ENCODE assay signal across 8 mouse cellular contexts in genomic region chr7:69490566-69491466, GRCm38 (mm10).
A peak's percentile ranks its signal among the peaks of the same experiment; 100 is the strongest.
DNase-seq lines count a peak whose midpoint lies in the region; ATAC-seq and TF ChIP-seq lines count a peak whose summit lies in the region.

No protein-coding gene starts in this region.

- H3K27ac ChIP-seq in ES-E14 (ENCODE audit: insufficient read depth, low read depth, low read length, poor library complexity, severe bottlenecking) = no peak overlapping the region
- no peak overlapping the region for H3K27ac ChIP-seq in forebrain, embryonic 13.5 days
- H3K27ac ChIP-seq in hindbrain, embryonic 12.5 days = no peak overlapping the region
- no peak overlapping the region for H3K27ac ChIP-seq in lung, postnatal 0 days (ENCODE audit: low read length)

- DNase-seq in ES-E14 (ENCODE audit: low read depth, low spot score) = peak; percentile 40
- DNase-seq in c-Kit-positive CD71-negative TER-119-negative erythroid progenitor cells, embryonic 14.5 days (ENCODE audit: low read depth) = peak; percentile 9
- DNase-seq in layer of hippocampus, adult 9-10 months (ENCODE audit: low spot score) = peak; percentile 46
- DNase-seq in lung, postnatal 0 days (ENCODE audit: low spot score) = peak; percentile 78
- peak; percentile 90 for DNase-seq in retina, embryonic 14.5 days (ENCODE audit: low spot score)

- ATAC-seq in forebrain, embryonic 13.5 days = peak; percentile 93
- peak; percentile 94 for ATAC-seq in hindbrain, embryonic 12.5 days (ENCODE audit: low FRiP score)
- peak; percentile 62 for ATAC-seq in lung, postnatal 0 days
- no peak for ATAC-seq in monocyte, adult 5-6 weeks (replicated peaks; ENCODE audit: insufficient number of reproducible peaks, low FRiP score, low TSS enrichment, poor library complexity, severe bottlenecking)

- TF ChIP-seq CTCF in lung, postnatal 0 days (IDR thresholded peaks at IDR 0.05) = peak; percentile 96

- in situ Hi-C loops in ES-E14 (cut with MboI; ENCODE audit: low sequenced_read_pairs in 2 of 2, unreplicated experiment in 2 of 2) = loop anchor here (25.0 kb wide), 2 partner anchors 771 to 796 kb away; no protein-coding TSS in a partner anchor

- H3K36me3 ChIP-seq in ES-E14 (ENCODE audit: control insufficient read depth, insufficient read depth, low read length, poor library complexity, severe bottlenecking) = no peaks in the 10 kb centered on the region
- H3K36me3 ChIP-seq in forebrain, embryonic 13.5 days (ENCODE audit: poor library complexity, severe bottlenecking) = no peaks in the 10 kb centered on the region
- no peaks in the 10 kb centered on the region for H3K36me3 ChIP-seq in hindbrain, embryonic 12.5 days
- no peaks in the 10 kb centered on the region for H3K36me3 ChIP-seq in lung, postnatal 0 days (ENCODE audit: insufficient read depth, low read length)

- TF ChIP-seq EP300 in lung, postnatal 0 days (IDR thresholded peaks at IDR 0.05) = no peak

- H3K4me2 ChIP-seq in forebrain, embryonic 13.5 days = peak overlapping the region; percentile 16; the same call in 1 of the 2 replicates
- H3K4me2 ChIP-seq in hindbrain, embryonic 12.5 days (replicated peaks) = no peak overlapping the region; the same call in 1 of the 2 replicates
- H3K4me2 ChIP-seq in lung, postnatal 0 days (replicated peaks; ENCODE audit: low read depth, low read length) = no peak overlapping the region

- H3K4me1 ChIP-seq in ES-E14 (ENCODE audit: control insufficient read depth in 2 of 2, insufficient read depth in 2 of 2, low read length in 2 of 2, poor library complexity in 1 of 2) = no peaks in the 10 kb centered on the region
- 0 out of 2 replicates have a peak, but pooled peaks cover 4% of the 10 kb centered on the region for H3K4me1 ChIP-seq in forebrain, embryonic 13.5 days
- H3K4me1 ChIP-seq in hindbrain, embryonic 12.5 days = peaks cover 4% of the 10 kb centered on the region; the same call in 1 of the 2 replicates
- no peaks in the 10 kb centered on the region for H3K4me1 ChIP-seq in lung, postnatal 0 days (ENCODE audit: insufficient read depth, low read depth, low read length)

- no peaks in the 10 kb centered on the region for H3K9me3 ChIP-seq in ES-E14 (ENCODE audit: control insufficient read depth, insufficient read depth, low read depth, low read length)
- H3K9me3 ChIP-seq in forebrain, embryonic 13.5 days (replicated peaks) = no peaks in the 10 kb centered on the region
- H3K9me3 ChIP-seq in hindbrain, embryonic 12.5 days (replicated peaks) = no peaks in the 10 kb centered on the region
- H3K9me3 ChIP-seq in lung, postnatal 0 days (ENCODE audit: low read length) = no peaks in the 10 kb centered on the region

- WGBS in forebrain, embryonic 13.5 days = 35% methylated on average over 16 of the region's 16 CpGs
- 34% methylated on average over 16 of the region's 16 CpGs for WGBS in hindbrain, embryonic 12.5 days
- 40% methylated on average over 16 of the region's 16 CpGs for WGBS in lung, postnatal 0 days

- no peak overlapping the region for H3K9ac ChIP-seq in ES-E14 (ENCODE audit: insufficient read depth, low read depth, low read length, poor library complexity, severe bottlenecking)
- no peak overlapping the region for H3K9ac ChIP-seq in forebrain, embryonic 13.5 days
- no peak overlapping the region for H3K9ac ChIP-seq in hindbrain, embryonic 12.5 days
- no peak overlapping the region for H3K9ac ChIP-seq in lung, postnatal 0 days (replicated peaks; ENCODE audit: low read depth)

- H3K4me3 ChIP-seq in ES-E14 (ENCODE audit: insufficient read depth in 1 of 2, low read depth in 1 of 2, low read length in 2 of 2, poor library complexity in 1 of 2, severe bottlenecking in 1 of 2) = no peak overlapping the region
- no peak overlapping the region for H3K4me3 ChIP-seq in forebrain, embryonic 13.5 days
- H3K4me3 ChIP-seq in hindbrain, embryonic 12.5 days = no peak overlapping the region
- H3K4me3 ChIP-seq in lung, postnatal 0 days (ENCODE audit: low read depth, low read length) = no peak overlapping the region

- H3K27me3 ChIP-seq in forebrain, embryonic 13.5 days = peaks cover 17% of the 10 kb centered on the region; the same call in 1 of the 2 replicates
- peaks cover 3% of the 10 kb centered on the region for H3K27me3 ChIP-seq in hindbrain, embryonic 12.5 days
- no peaks in the 10 kb centered on the region for H3K27me3 ChIP-seq in lung, postnatal 0 days (replicated peaks; ENCODE audit: insufficient read depth, low read length)

TF ChIP-seq in ES-E14, 5 proteins besides CTCF, POLR2A, EP300 and RAD21:
- peak; percentile 92; the same call in 1 of the 2 replicates for TF ChIP-seq ZC3H11A (IDR thresholded peaks at IDR 0.05; ENCODE audit: borderline replicate concordance, low read depth, low read length)
- TF ChIP-seq HCFC1 (IDR thresholded peaks at IDR 0.05; ENCODE audit: borderline replicate concordance, insufficient read depth, low read length) = no peak
- TF ChIP-seq ZNF384 (IDR thresholded peaks at IDR 0.05; ENCODE audit: low read depth, low read length) = no peak
TF ChIP-seq in ES-E14: peak in this region for 1.

Comparison
In these comparisons a context has a peak if more than half of its experiments do, and no peak if none do; other contexts are left out.
1. DNase-seq: peak in every context shown above with its lines; median percentile 90 in retina, embryonic 14.5 days; 78 in lung, postnatal 0 days; 46 in layer of hippocampus, adult 9-10 months; 40 in ES-E14; 9 in c-Kit-positive CD71-negative TER-119-negative erythroid progenitor cells, embryonic 14.5 days.